Mouse (Mus musculus) G1E-ER4 (cell line): ENCODE measurements around the gene Ubtd1. TPM values are rescaled to one million over a fixed set of nuclear protein-coding genes. Genes with fewer than 3 reads are reported as not detected.

Source experiments
- GATA1 ChIP-seq: IDR thresholded peaks from one replicate; pipeline ENCODE4 v1.8.0; 2012; ENCODE audit warnings: low read length, inconsistent platforms
- polyA plus RNA-seq: library from polyadenylated mRNA; stranded (reverse); fragments of >175 nt; gene quantifications from 2 replicates; pipeline ENCODE4 v1.2.3, GENCODE M21; 2012

The Ubtd1 gene
- polyA plus RNA-seq, 1 experiment: 2.6 TPM

DNA sequence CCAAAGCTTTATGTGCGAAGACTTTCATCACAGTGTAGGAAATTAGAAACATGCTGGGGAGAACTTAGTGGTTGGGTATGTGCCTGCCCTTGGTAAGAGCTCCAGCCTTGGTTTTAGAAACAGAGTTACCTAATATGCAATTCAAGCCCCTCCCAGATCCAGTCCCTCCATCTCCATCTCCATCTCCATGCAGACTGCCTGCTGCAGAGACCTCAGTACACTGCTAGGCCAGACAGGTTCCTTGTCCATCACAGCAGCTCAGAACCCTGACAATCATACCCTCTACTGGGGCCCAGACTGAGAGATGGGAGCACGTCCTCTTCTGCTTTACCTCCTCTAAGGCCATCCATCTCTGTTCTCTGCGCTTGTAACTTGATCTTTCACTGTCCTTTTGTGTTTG lies 27.0 kb downstream of the Ubtd1 start:
- TF ChIP-seq GATA1: no peak

GRCm38 (mm10) chr19:42009067-42009466 lies 27.5 kb downstream of the Ubtd1 start:
- no peak for TF ChIP-seq GATA1

GRCm38 (mm10) chr19:42010436-42010835 lies 28.9 kb downstream of the Ubtd1 start:
- TF ChIP-seq GATA1: no peak

DNA sequence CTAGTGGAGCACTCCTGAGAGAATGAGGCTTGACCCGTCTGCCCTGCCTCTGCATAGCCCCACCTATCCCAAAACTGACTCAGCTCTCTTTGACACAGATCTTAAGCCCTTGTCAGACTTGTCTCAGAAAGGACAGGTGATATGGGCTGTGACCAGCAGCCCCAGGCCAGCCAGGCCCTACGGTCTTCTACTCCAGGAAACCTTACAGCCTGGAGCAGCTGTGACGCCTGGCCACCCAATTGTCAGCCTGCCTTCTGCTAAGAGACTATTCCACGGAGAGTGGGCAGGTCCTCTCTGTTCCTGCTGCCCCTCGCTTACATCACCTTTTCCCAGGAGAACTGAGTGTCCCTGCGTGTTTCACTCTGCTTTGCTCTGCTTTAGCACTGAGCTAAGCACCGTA lies 29.6 kb downstream of the Ubtd1 start:
- no peak for TF ChIP-seq GATA1

GRCm38 (mm10) chr19:42014231-42014825 lies 32.8 kb downstream of the Ubtd1 start:
- no peak for TF ChIP-seq GATA1

- TF ChIP-seq GATA1: no peak
These were observed 33.4 kb downstream of the Ubtd1 start for GRCm38 (mm10) chr19:42015001-42015400.

DNA sequence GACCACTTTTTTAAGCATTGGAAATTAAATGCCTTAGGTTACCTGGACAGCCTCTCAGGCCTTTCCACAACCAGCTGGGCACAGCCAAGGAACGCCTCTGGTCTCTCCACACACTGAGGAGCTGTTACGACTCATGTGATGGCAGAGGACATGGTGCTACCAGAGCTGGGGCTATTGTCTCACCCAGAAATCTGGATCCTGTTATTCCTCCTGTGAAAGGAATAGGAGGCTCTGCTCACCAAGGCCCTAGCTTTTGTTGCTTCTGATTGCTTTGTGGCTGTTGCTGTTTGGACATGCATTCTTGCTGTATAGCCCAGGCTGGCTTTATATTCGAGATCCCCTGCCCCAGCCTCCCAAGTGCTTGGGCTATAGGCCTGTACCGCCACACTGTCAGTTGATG lies 34.7 kb downstream of the Ubtd1 start:
- TF ChIP-seq GATA1: no peak

DNA sequence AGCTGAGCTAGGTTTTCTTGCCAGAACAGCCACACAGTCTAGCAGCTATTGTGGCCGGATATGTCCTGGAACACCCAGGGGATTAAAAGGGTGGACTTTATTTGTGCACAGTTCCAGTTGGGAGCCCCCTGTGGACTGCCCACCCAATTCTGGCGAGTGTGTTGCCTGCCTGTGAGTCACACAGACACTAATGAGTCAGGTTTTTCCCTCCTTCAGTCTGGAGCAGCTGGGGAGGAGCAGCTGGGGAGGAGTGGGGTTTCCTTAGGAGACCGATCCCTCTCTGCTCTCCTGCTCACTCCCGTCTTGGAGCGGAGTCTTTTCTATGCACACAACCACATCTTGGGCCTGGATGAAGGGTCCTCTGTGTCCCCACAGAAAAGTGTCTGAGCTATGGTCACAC lies 35.3 kb downstream of the Ubtd1 start:
- no peak for TF ChIP-seq GATA1

GRCm38 (mm10) chr19:42017399-42018247 lies 36.1 kb downstream of the Ubtd1 start:
- no peak for TF ChIP-seq GATA1

DNA sequence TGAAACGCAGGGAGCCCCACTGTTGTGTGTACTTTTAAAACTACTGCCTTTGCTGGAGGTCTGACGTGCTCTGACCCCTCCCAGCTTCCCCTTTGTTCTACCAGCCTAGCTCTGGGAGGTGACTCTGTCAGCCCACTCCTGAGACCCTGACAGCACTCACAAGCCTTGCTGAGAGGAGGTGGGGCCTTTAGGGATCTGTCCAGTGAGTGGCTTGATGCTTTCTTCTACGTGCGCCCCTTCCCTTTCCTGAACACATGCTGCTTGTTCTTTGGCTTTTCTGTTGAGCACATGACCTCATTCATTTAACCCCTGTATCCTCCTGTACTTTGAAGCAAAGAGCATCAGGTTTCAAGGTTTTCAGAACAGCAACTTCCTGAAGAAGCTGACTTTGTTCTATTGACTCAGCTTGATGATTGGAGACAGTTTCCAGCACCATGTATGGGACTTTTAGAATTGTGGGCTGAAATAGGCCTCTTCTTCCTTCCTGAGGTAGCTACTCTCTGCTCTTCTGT lies 37.5 kb downstream of the Ubtd1 start:
- TF ChIP-seq GATA1: no peak

DNA sequence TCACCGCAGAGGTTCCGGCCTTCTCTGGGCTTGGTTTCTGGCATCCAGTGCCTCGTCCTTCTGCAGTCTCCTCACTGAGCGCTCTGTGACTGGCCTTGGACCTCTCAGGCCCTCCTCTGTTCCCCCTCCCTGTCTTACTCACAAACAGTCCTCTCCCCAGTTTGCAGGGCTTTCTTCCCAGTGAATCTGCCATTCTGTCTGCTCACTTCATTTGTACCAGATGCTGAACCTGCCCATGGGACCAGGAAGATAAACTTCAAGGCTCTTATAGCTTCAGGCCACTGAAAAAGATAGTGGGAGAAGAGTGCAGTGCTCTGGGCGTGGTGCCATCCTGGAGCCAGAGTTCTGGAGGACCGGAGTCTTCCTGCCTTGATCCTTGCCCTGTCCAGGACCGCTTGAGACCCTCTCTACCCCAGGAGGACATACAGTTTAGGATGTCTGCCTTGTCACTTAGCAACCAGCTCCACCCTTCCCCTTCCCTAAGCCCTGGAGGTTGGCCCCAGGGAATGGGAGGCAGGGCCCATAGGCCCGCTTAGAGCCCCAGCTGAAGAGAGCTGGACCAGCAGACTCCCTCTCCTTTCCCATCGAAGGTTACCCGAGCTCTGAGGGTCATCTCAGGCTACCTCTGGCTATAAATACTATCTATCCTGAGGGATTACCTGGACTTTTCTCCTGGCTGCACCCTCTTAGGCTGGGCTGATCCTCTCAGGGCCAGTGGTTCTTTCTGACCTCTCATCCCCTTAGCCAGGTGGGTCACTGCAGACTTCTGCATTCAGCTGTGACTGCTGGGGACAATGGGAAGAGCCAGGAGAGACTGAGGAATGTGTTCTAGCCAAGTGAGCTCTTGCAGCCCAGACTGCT lies 40.3 kb downstream of the Ubtd1 start:
- no peak for TF ChIP-seq GATA1

DNA sequence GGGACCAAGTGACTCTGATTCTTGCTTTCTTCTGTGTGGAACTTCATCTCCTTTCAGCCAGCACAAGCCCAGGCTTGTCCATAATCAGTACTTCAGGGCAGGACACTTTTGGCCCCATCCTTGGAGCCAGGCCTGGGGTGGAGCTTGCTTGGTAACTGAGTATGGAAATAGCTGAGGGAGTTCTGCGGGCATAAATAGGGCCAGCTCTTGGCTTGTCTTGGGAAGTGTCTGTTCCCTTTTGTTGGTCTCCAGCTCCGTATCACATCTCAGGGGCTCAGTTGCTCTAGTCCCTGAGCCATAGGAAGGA lies 40.9 kb downstream of the Ubtd1 start:
- TF ChIP-seq GATA1: no peak

- TF ChIP-seq GATA1: no peak
These were observed 44.6 kb downstream of the Ubtd1 start for GRCm38 (mm10) chr19:42026158-42026557.

DNA sequence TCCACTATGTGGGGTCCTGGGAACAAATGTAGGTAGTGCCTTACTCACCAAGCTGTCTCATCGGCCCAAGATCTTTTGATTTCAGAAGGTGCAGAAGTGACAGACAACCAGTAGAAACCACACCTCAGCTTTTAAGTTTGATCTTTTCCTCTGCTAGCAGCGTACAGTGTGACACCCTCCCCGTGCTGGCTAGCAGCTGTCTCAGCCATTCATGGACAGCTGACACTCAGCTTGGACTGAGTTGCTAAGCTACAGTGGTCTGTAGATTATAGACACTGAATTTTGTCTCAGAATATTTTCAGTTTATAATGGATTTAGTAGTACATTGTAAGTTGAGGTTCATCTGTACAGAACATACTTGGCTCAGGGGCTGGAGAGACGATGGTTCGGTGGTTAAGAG lies 49.5 kb downstream of the Ubtd1 start:
- no peak for TF ChIP-seq GATA1

DNA sequence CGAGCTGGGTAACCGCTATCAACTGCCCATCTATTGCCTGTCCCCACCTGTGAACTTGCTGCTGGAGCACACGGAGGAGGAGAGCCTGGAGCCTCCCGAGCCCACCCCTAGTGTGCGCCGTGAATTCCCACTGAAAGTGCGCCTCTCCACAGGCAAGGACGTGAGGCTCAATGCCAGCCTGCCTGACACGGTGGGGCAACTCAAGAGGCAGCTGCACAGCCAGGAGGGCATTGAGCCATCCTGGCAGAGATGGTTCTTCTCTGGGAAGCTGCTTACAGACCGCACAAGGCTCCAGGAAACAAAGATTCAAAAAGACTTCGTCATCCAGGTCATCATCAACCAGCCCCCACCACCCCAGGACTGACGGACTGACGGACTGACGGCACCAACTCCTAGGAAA lies 52.0 kb downstream of the Ubtd1 start:
- TF ChIP-seq GATA1: no peak

GRCm38 (mm10) chr19:42034146-42034775 lies 52.7 kb downstream of the Ubtd1 start:
- no peak for TF ChIP-seq GATA1
